Mouse (Mus musculus): ENCODE measurements at regions not wholly inside any gene's neighbourhood (a gene's known extent, or its start where the extent isn't known, plus 50 kb on each side); places are given as distances from the start of the nearest gene placed in this dataset.

- Histone ChIP-seq H3K4me3 (ENCODE audit: low read length) (no peak overlapping the region), H3K4me1 (replicated peaks; ENCODE audit: control insufficient read depth, insufficient read depth, low read length) (no peaks in the 10 kb centered on the region), H3K27ac (ENCODE audit: low read length) (no peak overlapping the region), H3K9me3 (ENCODE audit: control insufficient read depth, low read length) (no peaks in the 10 kb centered on the region), H3K9ac (ENCODE audit: low read length) (no peak overlapping the region), H3K36me3 (ENCODE audit: control insufficient read depth, insufficient read depth, low read length) (no peaks in the 10 kb centered on the region), H3K4me2 (ENCODE audit: low read depth, low read length) (no peak overlapping the region), H3K27me3 (ENCODE audit: control insufficient read depth, insufficient read depth, low read depth, low read length) (no peaks in the 10 kb centered on the region)
- 99% methylated on average over 3 of the region's 3 CpGs for WGBS
- no peak for ATAC-seq (ENCODE audit: low read depth)
Observed at GRCm38 (mm10) chr17:68223170-68223569, 50.4 kb upstream of the L3mbtl4 start.

All from lung, embryonic 16.5 days (tissue).